Mouse (Mus musculus) forelimb bud, embryonic 11.5 days (tissue): ENCODE results near the gene Tomm20l.
"Not testable (repeated sequence)": the region's sequence is repeated elsewhere in the genome, so short reads cannot be mapped to it uniquely, and the experiment has no call there.

Experiments used
- DNase-seq: peaks from one replicate; pipeline ENCODE4 v3.0.0-alpha.2; 2012; ENCODE audit warnings: low read depth, low spot score

Gene Tomm20l

GRCm38 (mm10) chr12:71111331-71111730, at the start of gene Tomm20l:
TSS of gene Tomm20l (plus strand) at chr12:71111428.
- no peak for DNase-seq

- no peak for DNase-seq
These were observed 41.4 kb upstream of the Tomm20l start for GRCm38 (mm10) chr12:71069846-71070245.

GRCm38 (mm10) chr12:71072048-71072447, 39.2 kb upstream of the Tomm20l start:
- no peak for DNase-seq

GRCm38 (mm10) chr12:71073113-71073730, 38.0 kb upstream of the Tomm20l start:
- peak; percentile 32 for DNase-seq

GRCm38 (mm10) chr12:71086331-71086730, 24.9 kb upstream of the Tomm20l start:
- no peak for DNase-seq

GRCm38 (mm10) chr12:71104275-71104674, 7.0 kb upstream of the Tomm20l start:
- not testable (repeated sequence) for DNase-seq

GRCm38 (mm10) chr12:71107216-71107771, 3.9 kb upstream of the Tomm20l start:
- DNase-seq: no peak

- DNase-seq: no peak
These were observed 1.8 kb downstream of the Tomm20l start for GRCm38 (mm10) chr12:71113074-71113473.

GRCm38 (mm10) chr12:71113675-71114288, 2.6 kb downstream of the Tomm20l start:
- DNase-seq: peak; percentile 24

GRCm38 (mm10) chr12:71116411-71116810, 5.2 kb downstream of the Tomm20l start:
- DNase-seq: no peak

GRCm38 (mm10) chr12:71122731-71123130, 11.5 kb downstream of the Tomm20l start:
- no peak for DNase-seq

GRCm38 (mm10) chr12:71123286-71123685, 12.1 kb downstream of the Tomm20l start:
- no peak for DNase-seq

- no peak for DNase-seq
These were observed 24.4 kb downstream of the Tomm20l start for GRCm38 (mm10) chr12:71135581-71135980.

GRCm38 (mm10) chr12:71136130-71136973, 25.1 kb downstream of the Tomm20l start, which contains the start of the genes Timm9 and 2700049A03Rik:
TSS of gene Timm9 (minus strand) at chr12:71136684.
TSS of gene 2700049A03Rik (plus strand) at chr12:71136848.
- DNase-seq: peak; percentile 75

- DNase-seq: peak; percentile 94
These were observed 25.8 kb downstream of the Tomm20l start for GRCm38 (mm10) chr12:71136974-71137491.

- DNase-seq: no peak
These were observed 26.5 kb downstream of the Tomm20l start for GRCm38 (mm10) chr12:71137686-71138085.

- DNase-seq: no peak
These were observed 28.1 kb downstream of the Tomm20l start for GRCm38 (mm10) chr12:71139258-71139828.

GRCm38 (mm10) chr12:71141189-71141588, 30.0 kb downstream of the Tomm20l start:
- DNase-seq: no peak

- DNase-seq: peak; percentile 47
These were observed 36.4 kb downstream of the Tomm20l start for GRCm38 (mm10) chr12:71147641-71148040.

GRCm38 (mm10) chr12:71148801-71149200, 37.6 kb downstream of the Tomm20l start:
- DNase-seq: no peak

GRCm38 (mm10) chr12:71149456-71149855, 38.2 kb downstream of the Tomm20l start:
- DNase-seq: no peak
